Mouse (Mus musculus) hindlimb bud, embryonic 11.5 days (tissue): ENCODE data around the gene Nsd1.
"Not testable (repeated sequence)": the region's sequence is repeated elsewhere in the genome, so short reads cannot be mapped to it uniquely, and the experiment has no call there.

Experiments
- DNase-seq: peaks from one replicate; pipeline ENCODE4 v3.0.0-alpha.2; 2012; ENCODE audit warnings: low read depth, low spot score; ENCODE audit errors: extremely low spot score

Gene Nsd1

DNA sequence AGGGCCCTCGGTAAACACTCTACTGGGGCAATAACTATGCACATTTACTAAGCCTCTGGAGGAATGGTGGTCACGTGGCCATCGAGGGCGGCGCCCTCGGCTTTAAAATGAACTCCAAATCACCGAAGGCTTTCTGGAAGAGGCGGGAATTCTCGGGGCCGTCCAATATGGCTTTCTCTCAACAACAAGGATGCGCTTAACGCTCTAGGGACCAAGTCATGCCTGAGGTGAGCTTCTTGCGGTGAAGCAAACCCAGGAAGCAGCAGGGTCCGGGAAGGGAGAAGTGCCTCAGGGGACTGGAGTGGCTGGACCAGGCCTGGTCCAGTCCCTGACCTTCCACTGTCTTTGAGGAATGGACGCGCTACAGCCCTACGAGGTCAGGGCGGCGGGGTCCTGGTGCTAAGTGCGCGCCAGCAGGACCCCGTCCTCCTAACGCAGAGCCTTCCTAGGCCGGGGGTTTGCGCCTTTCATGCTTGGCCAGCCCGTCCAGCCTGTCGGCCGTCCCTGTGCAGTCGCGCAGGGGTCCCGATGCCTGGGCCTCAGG is at the start of gene Nsd1:
Gene Nsd1, plus strand, starts transcription at position 134 of the 544 bp plus-strand sequence.
- no peak for DNase-seq

DNA sequence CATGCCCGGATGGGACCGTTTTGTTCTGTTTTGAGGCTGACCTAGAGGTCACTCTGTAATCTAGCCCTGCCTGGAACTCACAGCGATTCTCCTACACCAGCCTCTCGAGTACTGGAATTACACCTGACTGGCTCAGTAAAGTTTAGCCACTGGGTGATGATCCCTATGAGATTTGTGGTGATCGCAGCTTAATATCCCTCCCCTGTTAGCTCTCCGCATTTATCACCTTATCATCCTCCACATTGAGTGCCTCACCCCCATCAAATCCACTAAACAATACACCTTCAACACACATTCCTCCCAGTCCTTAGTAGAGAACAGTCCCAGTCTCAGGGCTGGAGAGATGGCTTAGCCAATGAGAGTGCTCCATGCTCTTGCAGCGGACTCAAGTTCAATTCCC is 47.2 kb upstream of the Nsd1 start:
- DNase-seq: no peak

DNA sequence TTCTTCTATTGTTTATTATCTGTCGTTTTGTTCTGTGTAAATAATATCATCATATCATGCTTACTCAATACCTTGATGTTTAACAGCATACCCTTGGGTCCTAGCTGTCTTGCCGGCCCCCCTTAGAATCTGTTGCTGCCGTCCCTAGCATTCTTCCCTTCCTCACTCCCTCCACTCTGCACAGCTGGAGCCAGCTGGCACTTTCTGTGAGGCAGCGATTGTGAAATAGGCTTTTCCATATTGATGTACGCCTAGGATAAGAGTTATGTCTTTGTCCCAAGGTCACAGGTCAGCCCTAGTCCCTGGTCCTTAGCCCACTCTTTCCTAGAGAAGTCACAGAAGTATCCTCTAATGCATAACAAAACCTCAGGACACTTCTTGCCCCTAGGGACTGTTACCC is 46.0 kb upstream of the Nsd1 start:
- DNase-seq: no peak

DNA sequence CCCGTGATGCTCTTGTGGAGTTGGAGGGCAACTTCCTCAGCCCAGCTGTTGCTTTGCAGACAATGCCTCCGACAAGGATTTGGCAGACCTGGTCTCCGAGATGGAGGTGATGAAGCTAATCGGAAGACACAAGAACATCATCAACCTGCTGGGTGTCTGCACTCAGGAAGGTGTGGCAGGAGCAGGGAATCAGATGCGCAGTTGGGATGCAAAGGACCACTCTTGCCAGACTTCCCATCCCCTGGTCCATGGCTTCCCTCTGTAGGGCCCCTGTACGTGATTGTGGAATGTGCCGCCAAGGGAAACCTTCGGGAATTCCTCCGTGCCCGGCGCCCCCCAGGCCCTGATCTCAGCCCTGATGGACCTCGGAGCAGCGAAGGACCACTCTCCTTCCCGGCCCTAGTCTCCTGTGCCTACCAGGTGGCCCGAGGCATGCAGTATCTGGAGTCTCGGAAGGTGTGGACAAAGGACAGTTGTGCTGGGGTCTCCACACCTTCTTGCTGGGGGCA is 43.7 kb upstream of the Nsd1 start:
- no peak for DNase-seq

DNA sequence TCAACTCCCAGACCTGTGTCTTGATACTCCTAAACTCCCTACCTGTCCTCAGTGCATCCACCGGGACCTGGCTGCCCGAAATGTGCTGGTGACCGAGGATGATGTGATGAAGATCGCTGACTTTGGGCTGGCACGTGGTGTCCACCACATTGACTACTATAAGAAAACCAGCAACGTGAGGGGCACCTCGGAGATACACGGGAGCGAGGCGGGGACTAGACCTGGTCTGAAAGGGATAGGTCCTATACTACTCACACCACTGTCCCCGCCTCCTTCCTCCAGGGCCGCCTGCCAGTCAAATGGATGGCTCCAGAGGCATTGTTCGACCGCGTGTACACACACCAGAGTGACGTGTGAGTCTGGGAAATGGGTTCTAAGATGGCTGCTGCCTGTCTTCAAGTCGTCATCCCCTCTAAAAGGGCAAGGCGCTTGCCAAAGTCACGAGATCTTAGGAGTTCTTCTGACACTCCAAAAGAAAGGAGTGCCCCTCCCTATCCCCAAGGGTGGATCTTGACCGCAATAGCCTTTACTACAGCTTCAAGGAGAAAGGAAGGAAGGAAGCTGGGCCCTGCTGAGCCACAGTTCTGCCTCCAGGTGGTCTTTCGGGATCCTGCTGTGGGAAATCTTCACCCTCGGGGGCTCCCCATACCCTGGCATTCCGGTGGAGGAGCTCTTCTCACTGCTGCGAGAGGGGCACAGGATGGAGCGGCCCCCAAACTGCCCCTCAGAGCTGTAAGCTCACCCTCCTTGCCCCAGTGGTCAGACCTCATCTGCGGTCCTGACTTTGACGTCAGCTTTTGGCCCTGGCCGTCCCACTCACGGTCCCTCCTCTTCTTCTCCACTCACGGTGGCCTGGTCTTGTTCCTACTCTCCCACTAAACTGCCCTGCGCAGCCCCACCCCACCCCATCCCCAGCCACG is 42.5 kb upstream of the Nsd1 start:
- DNase-seq: no peak

DNA sequence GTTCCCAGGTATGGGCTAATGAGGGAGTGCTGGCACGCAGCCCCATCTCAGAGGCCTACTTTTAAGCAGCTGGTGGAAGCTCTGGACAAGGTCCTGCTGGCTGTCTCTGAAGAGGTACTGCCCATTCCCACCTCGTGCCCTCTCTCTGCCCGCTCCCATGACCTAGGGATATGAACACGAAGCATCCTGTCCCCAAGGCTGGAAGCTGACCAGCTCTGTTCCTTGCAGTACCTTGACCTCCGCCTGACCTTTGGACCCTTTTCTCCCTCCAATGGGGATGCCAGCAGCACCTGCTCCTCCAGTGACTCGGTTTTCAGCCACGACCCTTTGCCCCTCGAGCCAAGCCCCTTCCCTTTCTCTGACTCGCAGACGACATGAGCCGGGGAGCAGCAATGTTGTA is 41.8 kb upstream of the Nsd1 start:
- no peak for DNase-seq

DNA sequence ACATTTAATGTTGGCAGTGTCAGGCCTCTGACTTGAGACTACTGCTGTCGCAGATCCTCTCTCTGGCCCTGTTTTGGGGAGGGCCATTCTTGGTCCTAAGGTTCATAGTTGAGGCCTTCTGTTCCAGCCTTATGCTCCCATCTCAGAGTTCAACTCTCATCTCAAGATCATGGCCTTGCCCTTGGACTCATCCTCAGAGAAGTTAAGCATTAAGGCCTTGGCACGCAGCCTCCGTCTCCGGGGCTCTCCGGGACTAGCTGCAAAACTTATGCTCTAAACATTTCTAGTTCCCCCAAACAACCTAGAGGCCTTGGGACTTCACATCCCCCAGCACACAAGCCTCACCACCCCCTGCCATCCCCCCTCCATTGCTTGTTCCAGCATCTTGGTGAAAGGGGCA is 41.3 kb upstream of the Nsd1 start:
- DNase-seq: no peak

DNA sequence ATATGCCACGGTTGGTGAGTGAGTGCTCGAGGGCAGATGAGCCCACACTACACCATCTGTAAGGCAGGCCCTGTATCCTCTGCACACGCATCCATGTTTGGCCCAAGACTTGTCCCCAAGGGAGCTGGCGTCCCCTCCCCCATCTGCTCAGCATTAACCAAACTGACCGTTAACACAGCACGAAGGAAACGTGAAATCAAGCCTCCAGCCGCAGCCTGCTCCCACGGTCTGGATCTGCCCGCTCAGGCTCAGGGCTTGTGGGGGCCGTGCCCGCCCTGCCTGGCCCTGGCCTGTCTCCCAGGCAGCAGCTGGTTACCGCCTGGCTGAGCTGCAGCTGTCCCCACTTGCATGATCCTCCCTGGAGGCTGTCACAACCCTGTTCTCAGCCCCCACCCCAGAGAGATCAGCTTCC is 40.6 kb upstream of the Nsd1 start:
- no peak for DNase-seq

DNA sequence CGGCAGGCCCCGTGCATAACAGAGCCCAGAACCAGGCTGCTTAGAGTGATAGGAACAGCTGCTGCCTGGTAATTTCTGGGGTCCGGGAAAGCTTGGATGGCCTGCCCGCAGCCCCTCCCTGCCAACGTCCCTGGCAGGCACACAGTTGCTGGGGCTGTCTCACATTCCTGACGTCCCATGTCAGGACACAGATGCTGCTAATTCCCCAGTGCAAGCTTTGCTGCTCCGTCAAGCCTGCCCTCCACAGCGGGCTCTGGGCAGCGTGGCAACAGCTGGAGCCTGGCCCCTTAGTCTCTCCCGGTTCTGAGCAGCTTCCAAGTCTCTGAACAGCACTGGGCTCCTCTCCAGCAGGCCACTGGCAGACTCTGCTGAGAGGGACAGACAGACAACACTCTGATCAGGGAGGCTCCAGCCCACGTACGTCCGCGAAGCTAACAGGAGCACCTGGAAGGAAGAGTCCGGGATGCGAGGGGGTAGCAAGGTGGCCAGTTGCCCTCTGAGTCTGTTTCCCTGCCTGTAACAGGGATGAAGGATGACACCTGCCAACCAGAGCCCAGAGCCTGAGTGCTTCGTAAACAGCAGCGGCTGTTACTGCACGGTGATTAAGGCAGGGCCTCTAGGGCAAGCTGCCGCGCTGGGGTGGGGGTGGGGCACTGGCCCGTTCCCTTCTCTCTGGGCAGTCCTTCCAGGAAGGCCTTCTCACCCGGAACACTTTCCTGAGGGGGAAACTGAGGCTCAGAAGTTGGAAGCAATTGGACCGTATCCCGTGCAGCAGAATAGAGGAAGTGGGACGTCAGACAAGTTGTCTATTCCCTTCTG is 37.9 kb upstream of the Nsd1 start:
- DNase-seq: no peak

DNA sequence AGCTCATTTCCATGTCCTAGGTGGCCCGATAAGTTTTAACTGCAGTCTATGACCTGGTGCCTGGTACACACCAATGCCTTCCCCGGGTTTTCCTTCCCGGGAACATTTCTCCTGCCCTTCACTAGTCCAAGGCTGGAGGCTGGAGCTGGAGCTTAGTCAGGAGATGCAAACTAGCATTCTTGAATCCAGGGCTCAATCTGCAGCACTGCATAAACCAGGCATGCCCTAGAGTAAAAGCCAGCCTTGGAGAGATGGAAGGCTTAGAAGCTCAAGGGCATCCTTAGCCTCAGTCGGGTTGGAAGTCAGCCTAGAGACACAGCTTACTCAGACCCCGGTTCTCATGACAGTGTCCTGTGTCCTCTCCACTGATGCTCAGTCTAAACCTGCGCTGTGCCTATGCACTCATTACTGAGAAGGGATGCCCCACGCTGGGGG is 37.2 kb upstream of the Nsd1 start:
- no peak for DNase-seq

DNA sequence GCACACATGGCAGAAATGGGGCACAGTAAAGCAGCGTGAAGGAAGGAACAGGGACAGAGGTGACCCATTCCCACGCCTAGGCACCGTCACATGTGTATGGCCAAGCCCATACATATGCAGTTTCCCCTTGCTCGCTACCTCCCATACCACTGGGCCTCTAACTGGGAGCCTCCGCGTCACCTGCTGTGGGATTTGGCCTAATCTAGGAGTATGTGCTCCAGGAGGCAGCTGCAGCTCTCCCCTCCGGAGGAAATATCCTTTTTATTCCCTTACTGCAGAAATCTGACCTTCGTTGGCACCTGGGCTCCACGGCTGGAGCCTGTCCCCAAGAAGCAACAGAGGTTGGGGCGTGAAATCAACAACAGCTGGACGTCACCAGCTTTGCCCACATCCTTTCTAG is 35.2 kb upstream of the Nsd1 start:
- DNase-seq: no peak

DNA sequence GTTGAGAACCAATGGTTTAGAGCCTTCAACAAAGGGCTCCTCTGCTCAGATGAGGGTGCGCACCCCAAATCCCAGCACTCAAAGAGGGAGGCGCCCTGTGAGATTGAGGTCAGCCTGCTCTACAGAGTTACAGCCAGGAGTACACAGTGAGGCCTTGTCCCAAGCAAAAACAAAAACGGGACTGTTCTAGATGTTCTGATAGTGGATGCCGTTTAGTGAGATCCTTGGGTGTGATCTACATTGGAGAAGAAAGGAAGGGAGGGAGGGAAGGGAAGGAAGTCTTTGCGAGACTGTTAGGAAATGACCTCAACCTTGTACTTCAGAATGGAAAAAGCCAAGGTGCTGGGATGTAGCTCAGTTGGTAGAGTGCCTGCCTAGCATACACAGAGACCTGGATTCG is 33.3 kb upstream of the Nsd1 start:
- no peak for DNase-seq

DNA sequence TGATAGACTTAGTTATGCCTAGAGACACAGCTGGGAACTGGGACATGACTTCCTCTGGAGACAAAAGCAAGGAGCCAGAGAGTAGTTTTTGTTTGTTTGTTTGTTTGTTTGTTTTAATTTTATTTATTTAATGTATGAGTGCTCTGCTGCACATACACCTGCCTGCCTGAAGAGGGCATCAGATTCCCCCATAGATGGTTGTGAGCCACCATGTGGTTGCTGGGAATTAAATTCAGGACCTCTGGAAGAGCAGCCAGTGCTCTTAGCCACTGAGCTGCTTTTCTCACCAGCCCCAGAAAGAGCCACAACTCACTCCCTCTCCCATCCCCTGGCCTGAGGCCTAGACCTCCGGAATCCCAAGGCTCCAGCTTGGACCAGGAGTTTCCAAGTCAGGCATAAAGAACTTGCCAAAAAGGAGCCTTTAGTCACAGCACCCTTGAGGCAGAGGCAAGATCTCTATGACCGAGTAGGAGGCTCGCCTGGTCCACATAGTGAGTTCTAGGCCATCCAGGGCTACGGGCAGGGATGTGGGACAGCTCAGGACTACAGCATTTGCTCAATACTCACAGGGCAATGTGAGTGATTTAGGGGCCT is 31.6 kb upstream of the Nsd1 start:
- DNase-seq: no peak

DNA sequence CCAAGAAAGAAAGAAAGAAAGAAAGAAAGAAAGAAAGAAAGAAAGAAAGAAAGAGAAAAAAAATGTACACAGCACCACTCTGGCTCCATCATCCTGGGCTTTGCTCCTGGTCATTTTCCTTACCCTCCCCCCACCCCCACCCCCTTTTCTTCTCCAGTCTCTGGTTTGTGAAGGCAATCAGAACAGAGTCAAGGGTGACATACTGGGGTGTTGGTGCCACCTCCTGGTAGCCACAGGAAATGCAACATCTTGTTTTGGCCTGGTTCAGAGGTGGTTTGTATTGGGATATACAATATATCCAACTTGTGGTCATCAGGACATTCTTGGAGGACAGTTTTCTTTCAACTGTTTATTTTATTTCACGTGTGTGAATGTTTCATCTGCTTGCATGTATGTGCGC is 31.0 kb upstream of the Nsd1 start:
- peak; percentile 58 for DNase-seq

DNA sequence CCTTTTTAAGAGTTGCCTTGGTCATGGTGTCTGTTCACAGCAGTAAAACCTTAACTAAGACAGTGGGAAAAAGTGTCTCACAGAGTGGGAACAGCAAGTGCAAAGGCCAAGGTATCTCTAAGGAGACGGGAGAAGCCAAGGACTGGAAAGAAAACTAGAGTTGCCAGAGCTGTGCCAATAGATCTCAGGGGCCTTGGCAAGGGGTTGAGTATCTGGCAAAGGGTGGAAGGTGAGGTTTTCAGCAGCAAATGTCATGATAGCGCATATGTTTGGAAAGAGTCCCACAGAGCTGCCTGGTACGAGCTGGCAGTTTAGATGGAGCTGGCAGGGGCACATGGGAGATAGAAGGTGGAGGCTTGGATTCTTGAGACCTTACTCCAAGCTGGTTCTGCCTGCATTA is 30.0 kb upstream of the Nsd1 start:
- no peak for DNase-seq

DNA sequence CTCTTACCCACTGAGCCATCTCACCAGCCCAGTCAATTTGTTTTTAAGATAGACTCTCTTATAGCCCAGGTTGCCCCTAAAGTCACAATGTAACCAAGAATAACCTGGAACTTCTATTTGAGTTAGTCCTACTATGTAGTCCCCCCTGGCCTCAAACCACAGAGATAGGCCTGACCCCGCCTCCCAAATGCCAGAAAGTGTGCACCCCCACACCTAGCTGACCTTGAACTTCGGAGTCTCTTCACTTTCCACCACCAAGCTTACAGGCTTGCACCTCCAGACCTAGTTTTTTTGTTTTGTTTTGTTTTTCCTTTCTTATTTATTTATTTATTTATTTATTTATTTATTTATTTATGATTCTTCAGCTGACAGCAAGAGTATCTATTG is 27.8 kb upstream of the Nsd1 start:
- no peak for DNase-seq

DNA sequence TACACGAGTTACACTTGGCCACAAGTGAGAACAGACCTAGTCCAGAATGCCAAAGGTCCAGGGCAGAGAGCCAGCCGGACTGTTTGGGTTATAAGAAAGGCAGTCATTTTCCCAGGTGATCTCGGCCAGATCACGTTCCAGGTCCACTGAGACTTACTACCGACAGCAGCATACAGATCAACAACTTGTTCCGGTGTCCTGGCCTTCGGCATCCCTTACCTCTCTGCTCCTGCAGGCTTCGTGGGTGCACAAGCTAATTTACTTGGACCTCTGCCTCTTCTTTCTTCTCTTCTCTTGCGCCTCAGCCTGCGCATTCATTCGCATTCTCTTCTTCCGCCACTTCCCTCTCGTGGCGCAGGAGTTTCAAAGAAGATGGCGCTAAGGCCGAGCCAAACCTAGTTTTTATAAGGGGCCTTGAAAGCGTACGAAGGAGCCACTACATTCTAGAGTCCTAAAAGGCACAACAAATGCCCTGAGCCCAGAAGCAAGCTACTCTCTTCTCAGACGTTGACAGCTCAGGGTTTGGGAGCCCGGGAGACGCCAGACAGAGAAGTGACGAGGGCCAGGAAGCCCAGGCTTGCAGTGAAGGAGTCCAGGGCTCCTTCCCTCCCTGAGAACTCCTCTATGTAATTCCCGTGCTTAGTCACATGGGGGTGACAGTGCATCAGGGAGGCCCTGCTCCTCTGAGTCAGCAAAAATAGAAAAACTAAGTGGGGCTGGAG is 27.2 kb upstream of the Nsd1 start:
- no peak for DNase-seq

DNA sequence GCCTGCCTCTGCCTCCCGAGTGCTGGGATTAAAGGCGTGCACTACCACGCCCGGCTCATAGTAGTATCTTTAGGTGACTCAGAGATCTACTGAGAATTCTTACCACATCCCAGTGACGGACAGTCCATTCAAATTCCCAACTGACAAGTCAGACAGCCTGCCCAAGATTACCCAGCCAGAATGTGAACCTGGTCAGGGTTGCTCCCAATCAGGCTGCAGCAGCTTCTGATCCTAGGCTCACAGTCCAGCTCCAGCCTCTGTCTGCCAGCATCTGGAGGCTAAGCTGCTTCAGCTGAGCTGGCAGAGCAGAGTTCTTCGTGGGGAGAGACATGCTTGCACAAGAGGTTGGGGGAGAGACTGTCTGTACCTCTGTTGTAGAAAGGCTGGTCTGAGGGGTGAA is 26.2 kb upstream of the Nsd1 start:
- no peak for DNase-seq

DNA sequence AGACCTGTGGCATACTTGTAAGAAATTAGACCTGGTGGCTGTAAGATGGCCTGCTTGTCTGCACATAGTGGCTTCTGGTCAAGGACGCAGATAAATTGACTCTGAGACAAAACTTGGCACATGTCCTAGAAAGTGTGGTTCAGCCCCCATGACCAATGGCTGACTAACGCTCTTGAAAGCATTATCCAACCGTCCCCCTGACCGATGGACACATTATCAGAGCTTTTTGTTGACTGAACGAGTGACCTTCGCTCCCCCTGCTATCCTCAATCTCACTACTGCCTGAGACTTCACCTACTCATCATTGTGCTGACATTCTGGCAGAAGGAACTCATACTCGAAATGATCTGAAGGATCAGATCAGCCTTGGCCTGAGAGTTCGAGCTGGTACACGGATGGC is 22.5 kb upstream of the Nsd1 start:
- not testable (repeated sequence) for DNase-seq

DNA sequence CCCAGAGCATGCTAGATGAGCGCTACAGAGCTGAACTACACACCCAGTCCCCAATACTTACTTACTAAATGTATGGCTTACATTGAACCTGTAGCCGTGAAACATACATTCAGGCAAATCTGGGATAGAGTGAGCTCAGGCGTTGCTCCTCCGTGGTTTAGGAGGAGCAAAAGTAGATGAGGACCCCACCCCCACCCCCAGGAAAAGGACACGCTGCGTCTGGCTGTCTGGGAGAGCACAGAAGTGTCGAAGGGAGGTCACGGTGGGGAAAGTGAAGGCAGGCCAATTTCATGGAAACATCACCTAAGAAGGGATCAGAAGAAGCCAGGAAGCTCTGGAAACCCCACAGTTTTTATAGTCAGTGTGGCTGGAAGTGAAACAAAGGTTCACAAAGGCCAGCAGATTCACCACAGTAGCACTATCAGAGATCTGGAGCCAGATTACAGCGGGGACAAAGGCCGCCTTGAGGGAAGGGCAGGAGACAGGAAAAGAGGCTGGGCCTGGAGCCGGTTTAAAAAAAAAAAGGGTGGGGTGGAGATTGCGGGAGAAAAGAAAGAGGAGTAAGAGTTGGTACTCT is 20.0 kb upstream of the Nsd1 start:
- DNase-seq: no peak
